Mouse (Mus musculus) intestine, embryonic 14.5 days (tissue): ENCODE measurements around the gene Lnp1. TPM values are rescaled to one million over a fixed set of nuclear protein-coding genes. Genes with fewer than 3 reads are reported as not detected.
"Not testable (repeated sequence)": the region's sequence is repeated elsewhere in the genome, so short reads cannot be mapped to it uniquely, and the experiment has no call there.

Source experiments
- ATAC-seq: fragments of 200-750 bp; cut with Nextera tagmentation; replicated peaks from 2 replicates; pipeline ENCODE4 v1.8.0; 2017; ENCODE audit warnings: low read depth, moderate number of reproducible peaks, moderate TSS enrichment, moderate library complexity; ENCODE audit not compliant: low FRiP score, low TSS enrichment
- DNase-seq: peaks from one replicate; pipeline ENCODE4 v3.0.0-alpha.2; 2018; ENCODE audit warnings: low spot score
- H3K27ac ChIP-seq: fragments of 300-500 bp; sonication (generic); 2 replicates; pipeline ENCODE4 v1.5.1; 2014; ENCODE audit warnings: low read depth, mild to moderate bottlenecking, control low read depth
- H3K27me3 ChIP-seq: fragments of 300-500 bp; sonication (generic); replicated peaks from 2 replicates; pipeline ENCODE4 v1.6.1; 2014; ENCODE audit warnings: low read length, control low read depth; ENCODE audit not compliant: control insufficient read depth, insufficient read depth
- H3K36me3 ChIP-seq: fragments of 300-500 bp; sonication (generic); 2 replicates; pipeline ENCODE4 v1.6.1; 2014; ENCODE audit warnings: low read length, control low read depth; ENCODE audit not compliant: control insufficient read depth, insufficient read depth
- H3K4me1 ChIP-seq: fragments of 300-500 bp; sonication (generic); replicated peaks from 2 replicates; pipeline ENCODE4 v1.6.1; 2014; ENCODE audit warnings: low read length, control low read depth, mixed read lengths; ENCODE audit not compliant: control insufficient read depth, insufficient read depth
- H3K4me2 ChIP-seq: fragments of 300-500 bp; sonication (generic); 2 replicates; pipeline ENCODE4 v1.6.1; 2014; ENCODE audit warnings: low read length
- H3K4me3 ChIP-seq: fragments of 300-500 bp; sonication (generic); 2 replicates; pipeline ENCODE4 v1.5.1; 2014; ENCODE audit warnings: low read depth, low read length, control low read depth, mixed read lengths
- H3K9ac ChIP-seq: fragments of 300-500 bp; sonication (generic); 2 replicates; pipeline ENCODE4 v1.6.1; 2014; ENCODE audit warnings: mild to moderate bottlenecking, low read length
- H3K9me3 ChIP-seq: fragments of 300-500 bp; sonication (generic); 2 replicates; pipeline ENCODE4 v1.6.1; 2016; ENCODE audit warnings: low read length, control low read depth; ENCODE audit not compliant: control insufficient read depth
- WGBS: fragments of 180-500 bp; shearing (Covaris S2); extraction: QIAGEN DNeasy Blood & Tissue Kit; methylation state at CpG from one replicate; pipeline ENCODE4 v1.1.7; 2014; 5-methylcytosine and 5-hydroxymethylcytosine counted together
- polyA plus RNA-seq: library from polyadenylated mRNA; unstranded; fragments of >200 nt; fragmentation: Nextera tagmentation; extraction: Ambion mirVana; gene quantifications from 2 replicates; pipeline ENCODE4 v1.2.1, GENCODE M21; 2014

Lnp1 gene
- not detected in 2 replicates for polyA plus RNA-seq

DNA sequence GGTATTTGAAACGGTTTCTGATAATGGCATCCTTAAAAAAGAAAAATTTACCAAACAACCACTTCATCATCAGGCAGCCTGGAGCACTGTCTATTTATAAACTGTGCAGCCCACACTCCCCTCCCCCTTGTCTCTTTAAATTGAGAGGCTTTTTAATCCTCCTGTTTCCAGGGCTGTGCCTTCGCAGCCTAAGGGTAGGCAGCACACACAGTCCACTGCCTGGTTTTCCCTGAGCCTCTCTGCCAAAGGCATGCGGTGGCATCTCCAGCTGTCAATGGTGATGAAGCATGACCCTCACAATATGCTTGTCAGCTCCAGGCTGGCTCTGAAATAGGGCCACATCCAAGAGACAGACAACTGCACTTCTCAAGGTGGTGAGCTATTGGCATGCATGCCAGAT, at the start of gene Lnp1:
Gene Lnp1 (minus strand): TSS at position 39 of the 400 bp plus-strand sequence.
- Histone ChIP-seq H3K9ac (no peak within 1 kb of the TSS), H3K36me3 (no peaks in the 10 kb centered on the region), H3K4me2 (no peak within 1 kb of the TSS), H3K4me1 (no peaks in the 10 kb centered on the region), H3K27me3 (no peaks in the 10 kb centered on the region), H3K27ac (no peak within 1 kb of the TSS), H3K9me3 (no peaks in the 10 kb centered on the region), H3K4me3 (no peak within 1 kb of the TSS)
- DNase-seq (no peak), ATAC-seq (no peak)
- 39% methylated on average over 3 of the region's 3 CpGs for whole genome bisulfite sequencing

DNA sequence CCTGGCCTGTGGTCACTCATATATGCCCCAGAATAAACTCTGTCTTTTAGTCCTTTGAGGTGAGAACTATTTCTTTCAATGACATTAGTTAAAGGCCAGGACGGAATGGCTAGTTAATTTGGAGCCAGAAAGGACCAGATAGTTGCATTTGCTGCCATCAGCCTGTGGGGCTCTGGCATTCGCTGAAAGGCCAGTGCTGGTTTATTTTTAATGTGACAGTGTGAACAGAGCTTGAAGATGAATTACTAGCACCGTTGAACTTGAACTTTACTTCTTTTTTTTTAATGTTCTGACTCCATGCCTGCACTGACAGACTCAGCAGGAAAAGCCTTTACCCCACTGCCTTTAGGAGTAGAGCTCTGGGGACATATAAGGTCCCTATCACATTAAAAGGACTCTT, 46.8 kb upstream of the Lnp1 start:
- ATAC-seq (no peak), DNase-seq (no peak)
- WGBS = 37% methylated on average over 3 of the region's 3 CpGs
- Histone ChIP-seq H3K9ac (no peak overlapping the region), H3K27me3 (no peaks in the 10 kb centered on the region), H3K4me1 (no peaks in the 10 kb centered on the region), H3K9me3 (no peaks in the 10 kb centered on the region), H3K36me3 (no peaks in the 10 kb centered on the region), H3K4me3 (no peak overlapping the region), H3K4me2 (no peak overlapping the region), H3K27ac (no peak overlapping the region)

- ATAC-seq, DNase-seq, H3K27ac ChIP-seq: not testable (repeated sequence)
Measured at GRCm38 (mm10) chr16:56958311-56958710, 30.4 kb upstream of the Lnp1 start.

DNA sequence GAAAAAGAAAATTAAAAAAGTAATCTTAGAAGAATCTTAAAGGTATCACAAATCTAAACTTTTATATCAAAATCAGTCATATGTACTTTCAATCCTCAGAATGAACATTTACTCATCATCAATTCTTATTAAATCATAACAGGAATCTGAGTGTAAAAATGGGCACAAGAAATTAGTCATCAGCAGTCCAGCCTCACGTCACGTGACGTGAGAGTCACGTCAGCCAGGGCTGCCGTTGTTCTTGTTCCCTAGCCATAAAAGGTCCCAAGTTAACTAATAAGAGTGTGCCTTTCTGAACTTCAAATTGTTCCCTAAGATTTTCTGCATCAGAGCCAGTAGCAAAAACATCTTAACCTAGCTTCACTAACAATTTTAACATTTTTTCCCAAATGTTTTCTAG, 21.2 kb upstream of the Lnp1 start:
- Histone ChIP-seq H3K4me1 (no peaks in the 10 kb centered on the region), H3K9ac (no peak overlapping the region), H3K27me3 (no peaks in the 10 kb centered on the region), H3K36me3 (no peaks in the 10 kb centered on the region), H3K4me3 (no peak overlapping the region), H3K9me3 (no peaks in the 10 kb centered on the region), H3K4me2 (no peak overlapping the region), H3K27ac (no peak overlapping the region)
- WGBS = 89% methylated on average over 5 of the region's 5 CpGs
- ATAC-seq (no peak), DNase-seq (no peak)

More at GRCm38 (mm10) chr16:56958311-56958710, 30.4 kb upstream of the Lnp1 start:
- H3K4me1 ChIP-seq, H3K27me3 ChIP-seq, H3K4me2 ChIP-seq, H3K9me3 ChIP-seq, H3K36me3 ChIP-seq, H3K9ac ChIP-seq, H3K4me3 ChIP-seq: not testable (repeated sequence)
- 88% methylated on average over 2 of the region's 2 CpGs for WGBS

GRCm38 (mm10) chr16:56942341-56942740, 14.5 kb upstream of the Lnp1 start:
- 78% methylated on average over 2 of the region's 2 CpGs for WGBS
- Histone ChIP-seq H3K4me3 (no peak overlapping the region), H3K4me2 (no peak overlapping the region), H3K9me3 (no peaks in the 10 kb centered on the region), H3K4me1 (no peaks in the 10 kb centered on the region), H3K9ac (no peak overlapping the region), H3K27ac (no peak overlapping the region), H3K27me3 (no peaks in the 10 kb centered on the region), H3K36me3 (no peaks in the 10 kb centered on the region)
- DNase-seq (no peak), ATAC-seq (no peak)

- H3K36me3 ChIP-seq = no peaks in the 10 kb centered on the region
- H3K4me1 ChIP-seq = no peaks in the 10 kb centered on the region
- ATAC-seq (peak; percentile 69; the same call in 1 of the 2 replicates), DNase-seq (peak; percentile 52)
- no peak overlapping the region for H3K4me3 ChIP-seq
- no peaks in the 10 kb centered on the region for H3K27me3 ChIP-seq
- WGBS = 17% methylated on average over 8 of the region's 8 CpGs
- no peak overlapping the region for H3K9ac ChIP-seq
- no peak overlapping the region for H3K4me2 ChIP-seq
- H3K9me3 ChIP-seq = no peaks in the 10 kb centered on the region
- no peak overlapping the region for H3K27ac ChIP-seq
Measured at GRCm38 (mm10) chr16:56920102-56920657, 7.7 kb downstream of the Lnp1 start.

DNA sequence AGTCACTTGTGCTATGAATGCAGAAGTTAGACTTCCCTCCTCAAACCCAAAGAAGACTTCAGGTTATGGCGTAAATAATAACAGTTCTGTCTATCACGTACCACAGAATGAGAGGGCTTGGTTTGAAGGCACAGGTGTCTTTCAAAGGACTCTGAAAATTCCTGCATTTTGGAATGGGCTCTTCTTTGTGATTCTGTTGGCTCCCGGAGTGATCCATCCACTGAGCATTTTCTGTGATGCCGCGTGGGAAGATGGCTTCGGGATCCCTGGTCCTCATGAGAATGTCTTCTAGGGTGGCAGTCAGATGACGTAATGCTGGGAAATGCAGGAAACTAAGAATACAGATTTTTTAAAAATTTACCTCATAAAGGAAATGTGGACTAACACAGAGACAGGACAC, 10.6 kb downstream of the Lnp1 start:
- ATAC-seq (no peak), DNase-seq (no peak)
- H3K4me1 ChIP-seq = no peaks in the 10 kb centered on the region
- H3K36me3 ChIP-seq = no peaks in the 10 kb centered on the region
- no peaks in the 10 kb centered on the region for H3K9me3 ChIP-seq
- H3K4me3 ChIP-seq = no peak overlapping the region
- no peak overlapping the region for H3K27ac ChIP-seq
- no peaks in the 10 kb centered on the region for H3K27me3 ChIP-seq
- no peak overlapping the region for H3K9ac ChIP-seq
- no peak overlapping the region for H3K4me2 ChIP-seq
- 88% methylated on average over 7 of the region's 7 CpGs for WGBS

DNA sequence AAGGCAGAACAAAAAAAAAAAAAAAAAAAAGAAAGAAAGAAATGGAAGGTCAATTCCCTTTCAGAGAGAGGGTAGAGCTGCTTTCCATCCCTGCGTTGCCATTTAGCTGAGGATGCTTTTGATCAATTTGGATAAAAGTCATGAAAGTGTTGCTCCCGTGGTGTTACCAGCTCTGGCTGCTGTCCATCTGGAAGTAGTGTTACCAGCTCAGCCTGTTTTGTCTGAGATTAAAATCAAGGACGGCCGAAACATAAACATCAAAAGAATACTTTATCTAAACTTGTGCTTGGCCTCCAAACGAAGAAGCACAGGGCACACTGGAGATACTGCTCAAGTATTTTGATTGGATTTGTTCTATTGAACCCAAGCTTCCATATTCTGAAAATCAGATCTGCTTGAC, 18.9 kb downstream of the Lnp1 start:
- no peak overlapping the region for H3K4me3 ChIP-seq
- no peaks in the 10 kb centered on the region for H3K9me3 ChIP-seq
- no peaks in the 10 kb centered on the region for H3K4me1 ChIP-seq
- no peaks in the 10 kb centered on the region for H3K27me3 ChIP-seq
- no peaks in the 10 kb centered on the region for H3K36me3 ChIP-seq
- no peak for ATAC-seq
- no peak overlapping the region for H3K4me2 ChIP-seq
- DNase-seq = no peak
- no peak overlapping the region for H3K27ac ChIP-seq
- H3K9ac ChIP-seq = no peak overlapping the region
- WGBS = 52% methylated on average over 5 of the region's 5 CpGs

DNA sequence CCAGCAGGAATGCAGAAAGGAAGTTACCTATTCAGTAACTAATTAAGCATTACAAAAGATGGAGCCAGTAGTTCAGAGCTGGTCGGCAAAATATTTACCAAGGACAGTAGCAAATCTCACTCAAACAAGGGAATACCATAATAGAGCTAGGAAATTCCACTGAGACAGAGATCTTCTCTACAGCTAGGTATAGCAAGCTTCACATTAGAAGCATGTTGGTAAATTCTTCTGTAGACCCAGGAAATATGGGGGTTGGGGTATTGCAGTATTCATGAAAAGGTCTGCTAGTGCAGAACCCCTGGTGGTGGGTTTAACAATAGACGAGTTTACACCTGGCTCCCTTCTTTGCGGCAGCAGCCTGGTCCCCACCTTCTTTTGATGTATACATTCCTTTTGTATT, 25.7 kb downstream of the Lnp1 start:
- not testable (repeated sequence) for H3K4me2 ChIP-seq, DNase-seq, H3K4me3 ChIP-seq, H3K9me3 ChIP-seq, H3K27me3 ChIP-seq, ATAC-seq, H3K4me1 ChIP-seq, H3K27ac ChIP-seq, H3K9ac ChIP-seq, H3K36me3 ChIP-seq
- WGBS = 56% methylated on average over 3 of the region's 3 CpGs
